Mouse (Mus musculus): ENCODE results near the gene Agbl1.

DNA sequence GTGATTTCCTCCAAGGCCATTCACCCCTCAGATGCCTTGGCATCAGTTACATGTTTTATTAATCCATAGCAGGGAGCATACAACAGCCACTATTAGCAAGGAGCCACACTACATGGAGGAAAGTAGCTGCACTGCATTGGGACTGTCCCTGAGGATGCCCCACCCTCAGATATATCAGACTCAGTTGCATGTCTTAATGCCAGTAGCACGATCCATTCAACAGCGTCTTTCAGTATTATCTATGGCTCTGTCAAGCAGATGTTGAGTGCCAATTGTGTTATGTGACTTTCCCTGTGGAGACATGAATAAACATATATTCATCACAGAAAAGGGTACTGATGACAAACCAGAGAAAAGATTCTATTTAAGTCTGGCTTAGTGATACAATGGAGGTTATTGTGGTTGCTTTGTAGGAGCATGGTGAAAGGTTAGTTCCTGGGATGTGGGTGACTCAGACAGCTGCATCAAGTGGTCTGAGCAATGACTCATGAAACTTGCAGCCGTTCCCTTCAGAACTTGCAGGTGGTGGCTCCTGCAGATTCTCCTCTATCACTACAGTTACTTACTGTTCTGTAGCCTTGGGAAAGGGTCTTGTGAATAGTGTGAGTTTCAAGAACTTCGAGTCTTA, 178.4 kb downstream of the Agbl1 start:
- TF ChIP-seq MAFK (IDR thresholded peaks at IDR 0.05; ENCODE audit: insufficient replicate concordance, low read length), result no peak
- no peak for TF ChIP-seq CHD2 (IDR thresholded peaks at IDR 0.05; ENCODE audit: low read length)
- no peak for TF ChIP-seq POLR2A (IDR thresholded peaks at IDR 0.05; ENCODE audit: low read depth, low read length)
- TF ChIP-seq CTCF (conservative IDR thresholded peaks at IDR 0.05 in 1 of 2, IDR thresholded peaks at IDR 0.05 in 1 of 2; ENCODE audit: low read depth in 2 of 2, low read length in 2 of 2), result no peak
- TF ChIP-seq MXI1 (IDR thresholded peaks at IDR 0.05; ENCODE audit: low read depth, low read length), result no peak
- no peak for TF ChIP-seq ZMIZ1 (IDR thresholded peaks at IDR 0.05; ENCODE audit: low read depth, low read length)
- TF ChIP-seq E2F4 (IDR thresholded peaks at IDR 0.05; ENCODE audit: insufficient replicate concordance, low read depth, low read length), result no peak
- TF ChIP-seq TCF12 (IDR thresholded peaks at IDR 0.05; ENCODE audit: low read depth, low read length), result 0 out of 2 replicates have a peak, but pooled peaks have one; percentile 22
- no peak for TF ChIP-seq KAT2A (IDR thresholded peaks at IDR 0.05; ENCODE audit: insufficient replicate concordance, low read length)
- TF ChIP-seq MAX (IDR thresholded peaks at IDR 0.05; ENCODE audit: low read length), result no peak

Data from CH12.LX (cell line).